Mouse (Mus musculus) midbrain, embryonic 11.5 days (tissue): ENCODE measurements at regions not wholly inside any gene's neighbourhood (a gene's known extent, or its start where the extent isn't known, plus 50 kb on each side); places are given as distances from the start of the nearest gene placed in this dataset.
A peak's percentile ranks its signal among the peaks of the same experiment; 100 is the strongest.

Experiments used
- ATAC-seq: fragments of 200-750 bp; cut with Nextera tagmentation; 2 replicates; pipeline ENCODE4 v1.8.0; 2017; ENCODE audit warnings: moderate TSS enrichment, moderate library complexity; ENCODE audit not compliant: low FRiP score
- DNase-seq: peaks from one replicate; pipeline ENCODE4 v3.0.0; 2015; ENCODE audit warnings: low spot score; ENCODE audit errors: missing footprints
- H3K27ac ChIP-seq: fragments of 300-500 bp; sonication (generic); 2 replicates; pipeline ENCODE4 v1.5.1; 2014; ENCODE audit warnings: low read depth, low read length
- H3K27me3 ChIP-seq: fragments of 300-500 bp; sonication (generic); 2 replicates; pipeline ENCODE4 v1.6.1; 2014; ENCODE audit warnings: mild to moderate bottlenecking, low read length, moderate library complexity, mixed read lengths; ENCODE audit not compliant: control insufficient read depth, insufficient read depth
- H3K36me3 ChIP-seq: fragments of 300-500 bp; sonication (generic); 2 replicates; pipeline ENCODE4 v1.6.1; 2014; ENCODE audit warnings: mild to moderate bottlenecking, low read length, moderate library complexity, mixed read lengths; ENCODE audit not compliant: control insufficient read depth, insufficient read depth
- H3K4me1 ChIP-seq: fragments of 300-500 bp; sonication (generic); 2 replicates; pipeline ENCODE4 v1.6.1; 2014; ENCODE audit warnings: low read length; ENCODE audit not compliant: control insufficient read depth, insufficient read depth
- H3K4me2 ChIP-seq: fragments of 300-500 bp; sonication (generic); 2 replicates; pipeline ENCODE4 v1.6.1; 2014; ENCODE audit warnings: mild to moderate bottlenecking, moderate library complexity
- H3K4me3 ChIP-seq: fragments of 300-500 bp; sonication (generic); 2 replicates; pipeline ENCODE4 v1.5.1; 2014; ENCODE audit warnings: low read depth, low read length
- H3K9ac ChIP-seq: fragments of 300-500 bp; sonication (generic); 2 replicates; pipeline ENCODE4 v1.6.1; 2014; ENCODE audit warnings: low read length
- H3K9me3 ChIP-seq: fragments of 300-500 bp; sonication (generic); 2 replicates; pipeline ENCODE4 v1.6.1; 2016; ENCODE audit warnings: low read length; ENCODE audit not compliant: control insufficient read depth
- WGBS: fragments of 180-500 bp; shearing (Covaris S2); extraction: QIAGEN DNeasy Blood & Tissue Kit; methylation state at CpG from one replicate; pipeline ENCODE4 v1.1.7; 2014; 5-methylcytosine and 5-hydroxymethylcytosine counted together

- no peak overlapping the region for H3K4me2 ChIP-seq
Measured at GRCm38 (mm10) chr2:135525779-135526178, 133.0 kb upstream of the Plcb4 start.

GRCm38 (mm10) chr2:135529619-135530018 lies 129.2 kb upstream of the Plcb4 start:
- 84% methylated on average over 3 of the region's 3 CpGs for WGBS
- H3K27me3 ChIP-seq, result no peaks in the 10 kb centered on the region
- ATAC-seq (no peak), DNase-seq (no peak)
- H3K4me3 ChIP-seq, result no peak overlapping the region
- no peaks in the 10 kb centered on the region for H3K36me3 ChIP-seq
- no peaks in the 10 kb centered on the region for H3K9me3 ChIP-seq
- no peak overlapping the region for H3K4me2 ChIP-seq
- no peak overlapping the region for H3K27ac ChIP-seq
- H3K9ac ChIP-seq, result no peak overlapping the region
- no peaks in the 10 kb centered on the region for H3K4me1 ChIP-seq

More at GRCm38 (mm10) chr2:135525779-135526178, 133.0 kb upstream of the Plcb4 start:
- no peaks in the 10 kb centered on the region for H3K9me3 ChIP-seq
- no peak overlapping the region for H3K9ac ChIP-seq
- DNase-seq (no peak), ATAC-seq (no peak)
- H3K27ac ChIP-seq, result no peak overlapping the region
- WGBS, result 95% methylated on average over 1 of the region's 1 CpGs
- no peaks in the 10 kb centered on the region for H3K4me1 ChIP-seq
- H3K36me3 ChIP-seq, result no peaks in the 10 kb centered on the region
- H3K4me3 ChIP-seq, result no peak overlapping the region
- H3K27me3 ChIP-seq, result no peaks in the 10 kb centered on the region

GRCm38 (mm10) chr2:135536303-135536871 lies 122.4 kb upstream of the Plcb4 start:
- WGBS, result 67% methylated on average over 11 of the region's 11 CpGs
- no peak overlapping the region for H3K4me3 ChIP-seq

DNA sequence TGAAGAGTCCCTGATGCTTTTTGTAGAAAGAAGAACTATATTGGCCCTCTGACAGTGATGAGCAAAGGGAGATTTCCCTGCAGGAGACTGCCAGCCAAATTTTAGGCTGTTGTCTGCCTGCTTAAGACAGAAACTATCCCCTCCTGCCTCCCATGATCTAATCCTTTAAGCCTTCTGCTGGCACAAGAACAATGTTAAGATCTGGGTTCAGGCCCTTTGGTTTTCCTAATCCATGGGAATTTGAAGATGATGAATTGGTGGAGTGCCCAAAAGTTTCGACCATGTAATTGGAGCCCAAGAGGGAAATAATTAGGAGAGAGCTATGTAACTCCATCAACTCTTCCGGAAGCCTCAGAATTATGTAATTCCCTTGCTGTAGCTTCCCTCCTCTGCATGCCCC lies 120.8 kb upstream of the Plcb4 start:
- DNase-seq (no peak), ATAC-seq (no peak)
- no peaks in the 10 kb centered on the region for H3K36me3 ChIP-seq
- no peak overlapping the region for H3K4me2 ChIP-seq
- H3K27me3 ChIP-seq, result no peaks in the 10 kb centered on the region
- no peak overlapping the region for H3K4me3 ChIP-seq
- H3K9ac ChIP-seq, result no peak overlapping the region
- H3K27ac ChIP-seq, result no peak overlapping the region; the same call in 1 of the 2 replicates
- H3K9me3 ChIP-seq, result no peaks in the 10 kb centered on the region
- peaks cover 4% of the 10 kb centered on the region; the same call in 1 of the 2 replicates for H3K4me1 ChIP-seq
- WGBS, result 29% methylated on average over 2 of the region's 2 CpGs

More at GRCm38 (mm10) chr2:135536303-135536871, 122.4 kb upstream of the Plcb4 start:
- Histone ChIP-seq H3K9ac (no peak overlapping the region), H3K27me3 (no peaks in the 10 kb centered on the region), H3K4me1 (peaks cover 4% of the 10 kb centered on the region; the same call in 1 of the 2 replicates), H3K27ac (no peak overlapping the region), H3K9me3 (no peaks in the 10 kb centered on the region), H3K36me3 (no peaks in the 10 kb centered on the region), H3K4me2 (no peak overlapping the region)
- DNase-seq (peak; percentile 85), ATAC-seq (no peak)

DNA sequence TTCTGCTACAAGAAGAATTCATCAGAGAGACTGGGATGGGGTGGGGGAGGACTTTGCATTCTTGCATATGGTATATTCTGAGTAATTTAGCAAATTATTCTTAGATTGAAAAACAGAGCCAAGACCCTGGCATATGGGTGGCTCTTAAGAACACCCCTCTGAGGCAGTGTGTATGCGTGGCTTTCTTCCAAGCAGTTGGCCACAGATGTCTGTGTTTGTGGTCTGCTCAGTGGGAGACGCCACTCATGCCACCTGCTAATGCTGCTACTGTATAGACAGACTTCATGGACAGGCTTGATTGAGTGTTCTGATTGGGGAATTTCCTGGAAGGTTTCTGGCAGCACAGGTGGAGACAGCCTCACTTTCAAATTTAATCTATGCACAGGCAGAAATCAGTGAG lies 117.8 kb upstream of the Plcb4 start:
- no peak overlapping the region for H3K27ac ChIP-seq
- no peak overlapping the region for H3K4me2 ChIP-seq
- DNase-seq, result no peak
- no peaks in the 10 kb centered on the region for H3K27me3 ChIP-seq
- H3K4me1 ChIP-seq, result peaks cover 4% of the 10 kb centered on the region; the same call in 1 of the 2 replicates
- WGBS, result 81% methylated on average over 2 of the region's 2 CpGs
- no peaks in the 10 kb centered on the region for H3K36me3 ChIP-seq
- H3K9ac ChIP-seq, result no peak overlapping the region
- H3K4me3 ChIP-seq, result no peak overlapping the region
- no peaks in the 10 kb centered on the region for H3K9me3 ChIP-seq
- no peak for ATAC-seq

DNA sequence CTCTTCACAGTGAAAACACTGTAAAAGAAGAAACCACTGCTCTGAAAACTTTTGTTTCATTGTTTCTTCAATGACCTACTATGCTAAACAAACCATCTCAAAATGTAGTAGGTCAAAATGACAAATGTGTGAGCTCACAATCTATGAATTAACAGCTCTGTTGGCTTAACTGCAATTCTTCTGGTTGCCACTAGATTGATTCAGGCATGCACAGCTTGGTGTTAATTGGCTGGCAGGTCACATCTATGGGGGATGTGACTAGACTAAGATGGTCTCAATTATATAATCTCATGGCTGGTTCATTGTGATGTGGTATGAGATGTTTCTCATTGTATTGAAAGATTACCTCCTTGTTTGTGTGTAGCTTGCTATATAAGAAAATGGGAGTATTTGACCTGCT lies 116.9 kb upstream of the Plcb4 start:
- no peak for DNase-seq

DNA sequence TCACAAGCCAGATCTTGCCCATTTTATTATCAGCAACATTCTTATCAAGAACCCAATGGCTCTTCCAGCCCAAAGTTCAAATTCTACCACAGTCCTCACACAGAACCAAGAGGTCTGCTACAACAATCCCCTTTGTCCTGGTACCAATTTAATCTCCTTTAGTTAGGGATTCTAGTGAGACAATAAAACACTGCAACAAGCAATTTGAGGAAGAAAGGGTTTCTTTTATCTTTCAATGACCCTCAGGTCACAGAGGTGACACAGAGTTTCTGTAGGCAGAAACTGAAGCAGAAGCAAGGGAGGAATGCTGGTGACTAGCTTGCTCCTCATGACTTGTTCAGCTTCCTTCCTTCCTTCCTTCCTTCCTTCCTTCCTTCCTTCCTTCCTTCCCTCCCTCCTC lies 113.9 kb upstream of the Plcb4 start:
- ATAC-seq (no peak), DNase-seq (no peak)
- Histone ChIP-seq H3K4me3 (no peak overlapping the region), H3K27me3 (no peaks in the 10 kb centered on the region), H3K4me1 (no peaks in the 10 kb centered on the region), H3K36me3 (no peaks in the 10 kb centered on the region), H3K9ac (no peak overlapping the region), H3K9me3 (no peaks in the 10 kb centered on the region), H3K4me2 (no peak overlapping the region), H3K27ac (no peak overlapping the region)

More for the DNA sequence above, 116.9 kb upstream of the Plcb4 start:
- Histone ChIP-seq H3K36me3 (no peaks in the 10 kb centered on the region), H3K27me3 (no peaks in the 10 kb centered on the region), H3K9ac (no peak overlapping the region), H3K27ac (no peak overlapping the region), H3K9me3 (no peaks in the 10 kb centered on the region), H3K4me2 (no peak overlapping the region), H3K4me1 (no peaks in the 10 kb centered on the region), H3K4me3 (no peak overlapping the region)
- no peak for ATAC-seq

GRCm38 (mm10) chr2:135547966-135548365 lies 110.8 kb upstream of the Plcb4 start:
- Histone ChIP-seq H3K27me3 (no peaks in the 10 kb centered on the region), H3K36me3 (no peaks in the 10 kb centered on the region), H3K4me2 (no peak overlapping the region), H3K4me1 (no peaks in the 10 kb centered on the region), H3K9me3 (no peaks in the 10 kb centered on the region), H3K27ac (no peak overlapping the region), H3K9ac (no peak overlapping the region), H3K4me3 (no peak overlapping the region)
- ATAC-seq (no peak), DNase-seq (no peak)
- WGBS, result 85% methylated on average over 3 of the region's 3 CpGs

DNA sequence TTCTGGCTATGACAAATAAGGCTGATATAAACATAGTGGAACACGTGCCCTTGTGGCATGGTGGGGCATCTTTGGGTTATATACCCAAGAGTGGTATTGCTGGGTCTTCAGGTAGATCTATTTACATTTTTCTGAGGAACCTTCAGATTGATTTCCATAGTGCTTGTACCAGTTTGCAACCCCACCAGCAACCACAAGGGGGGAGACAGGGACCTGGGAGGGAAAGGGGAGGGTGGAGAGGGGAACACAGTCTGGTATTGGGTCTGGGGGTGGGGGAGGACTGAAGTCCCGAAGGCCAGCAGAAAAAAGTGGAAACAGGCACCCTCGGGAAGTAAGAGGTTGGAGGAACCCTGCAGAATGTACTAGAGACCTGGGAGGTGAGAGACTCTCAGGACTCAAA lies 105.8 kb upstream of the Plcb4 start:
- Histone ChIP-seq H3K27me3 (no peaks in the 10 kb centered on the region), H3K36me3 (no peaks in the 10 kb centered on the region), H3K4me1 (no peaks in the 10 kb centered on the region), H3K9me3 (no peaks in the 10 kb centered on the region), H3K4me2 (no peak overlapping the region), H3K4me3 (no peak overlapping the region), H3K9ac (no peak overlapping the region), H3K27ac (no peak overlapping the region)
- DNase-seq, result no peak
- no peak for ATAC-seq
- WGBS, result 61% methylated on average over 3 of the region's 3 CpGs
